Mouse (Mus musculus) kidney, adult 2 months (tissue): Measurements from ENCODE around the gene Gm9999. TPM values are rescaled to one million over a fixed set of nuclear protein-coding genes. Genes with fewer than 3 reads are reported as not detected.
"Not testable (repeated sequence)": the region's sequence is repeated elsewhere in the genome, so short reads cannot be mapped to it uniquely, and the experiment has no call there.

Experiments
- DNase-seq: peaks from one replicate; pipeline ENCODE4 v3.0.0; 2021
- H3K27ac ChIP-seq: fragments of 200-500 bp; 2 replicates; pipeline ENCODE4 v1.5.1; 2012; ENCODE audit warnings: low read depth, low read length, control low read depth, inconsistent platforms; ENCODE audit not compliant: insufficient read depth
- H3K27me3 ChIP-seq: fragments of 200-500 bp; replicated peaks from 2 replicates; pipeline ENCODE4 v1.6.1; 2012; ENCODE audit warnings: mild to moderate bottlenecking, moderate library complexity, low read length, inconsistent platforms; ENCODE audit not compliant: control insufficient read depth, insufficient read depth
- H3K36me3 ChIP-seq: fragments of 200-500 bp; 2 replicates; pipeline ENCODE4 v1.6.1; 2012; ENCODE audit warnings: mild to moderate bottlenecking, moderate library complexity, low read length, inconsistent platforms; ENCODE audit not compliant: control insufficient read depth, insufficient read depth
- H3K4me1 ChIP-seq: fragments of 200-500 bp; 2 replicates; pipeline ENCODE4 v1.6.1; 2011; ENCODE audit warnings: low read length; ENCODE audit not compliant: control insufficient read depth, insufficient read depth
- H3K4me3 ChIP-seq: fragments of 200-500 bp; 2 replicates; pipeline ENCODE4 v1.5.1; 2011; ENCODE audit warnings: mild to moderate bottlenecking, low read depth, low read length, control low read depth; ENCODE audit not compliant: insufficient read depth
- CTCF ChIP-seq: fragments of 200-500 bp; conservative IDR thresholded peaks from 2 replicates; pipeline ENCODE4 v1.5.1; 2011; ENCODE audit warnings: low read depth, mild to moderate bottlenecking, control low read depth, low read length, moderate library complexity, mixed read lengths; ENCODE audit not compliant: insufficient read depth, insufficient read length
- POLR2A ChIP-seq: fragments of 200-500 bp; IDR thresholded peaks from one replicate; pipeline ENCODE4 v1.6.1; 2011; ENCODE audit warnings: low read depth, low read length, control low read depth
- WGBS: fragments of 180-500 bp; shearing (Covaris S2); methylation state at CpG from one replicate; pipeline ENCODE4 v1.1.7; 2018; 5-methylcytosine and 5-hydroxymethylcytosine counted together
- polyA plus RNA-seq: library from polyadenylated mRNA; depleted of rRNA; stranded (reverse); fragments of >200 nt; gene quantifications from 2 replicates; pipeline ENCODE4 v1.2.3, GENCODE M21; 2012

The Gm9999 gene
- polyA plus RNA-seq, 1 experiment, result not detected

- no peak overlapping the region for H3K27ac ChIP-seq
- no peaks in the 10 kb centered on the region; the same call in 1 of the 2 replicates for H3K4me1 ChIP-seq
- no peak overlapping the region for H3K4me3 ChIP-seq
- 63% methylated on average over 5 of the region's 5 CpGs for WGBS
- DNase-seq, result no peak
- no peaks in the 10 kb centered on the region for H3K27me3 ChIP-seq
- TF ChIP-seq POLR2A (no peak), CTCF (no peak)
- no peaks in the 10 kb centered on the region for H3K36me3 ChIP-seq
Observed at GRCm38 (mm10) chr7:47019641-47020040, 36.3 kb downstream of the Gm9999 start.

GRCm38 (mm10) chr7:47020956-47021355, 37.6 kb downstream of the Gm9999 start:
- WGBS, result 29% methylated on average over 8 of the region's 8 CpGs
- no peaks in the 10 kb centered on the region for H3K27me3 ChIP-seq
- H3K4me3 ChIP-seq, result no peak overlapping the region
- no peaks in the 10 kb centered on the region for H3K4me1 ChIP-seq
- no peak for DNase-seq
- no peak overlapping the region for H3K27ac ChIP-seq
- no peaks in the 10 kb centered on the region for H3K36me3 ChIP-seq
- TF ChIP-seq POLR2A (no peak), CTCF (no peak)

- TF ChIP-seq POLR2A (no peak), CTCF (no peak)
- no peaks in the 10 kb centered on the region for H3K27me3 ChIP-seq
- H3K27ac ChIP-seq, result no peak overlapping the region
- no peaks in the 10 kb centered on the region for H3K36me3 ChIP-seq
- no peak overlapping the region for H3K4me3 ChIP-seq
- H3K4me1 ChIP-seq, result no peaks in the 10 kb centered on the region
- 34% methylated on average over 8 of the region's 8 CpGs for WGBS
- DNase-seq, result no peak
Observed at GRCm38 (mm10) chr7:47022482-47022881, 39.1 kb downstream of the Gm9999 start.

- Histone ChIP-seq H3K4me3 (no peak overlapping the region), H3K4me1 (no peaks in the 10 kb centered on the region), H3K27me3 (no peaks in the 10 kb centered on the region), H3K36me3 (no peaks in the 10 kb centered on the region), H3K27ac (no peak overlapping the region)
- 7% methylated on average over 6 of the region's 6 CpGs for WGBS
- DNase-seq, result peak; percentile 86
- no peak for TF ChIP-seq POLR2A
- TF ChIP-seq CTCF, result peak; percentile 95
Observed at GRCm38 (mm10) chr7:47023530-47023929, 40.1 kb downstream of the Gm9999 start.

- no peak for DNase-seq
- Histone ChIP-seq H3K4me3 (no peak overlapping the region), H3K27ac (no peak overlapping the region), H3K36me3 (no peaks in the 10 kb centered on the region), H3K27me3 (no peaks in the 10 kb centered on the region), H3K4me1 (no peaks in the 10 kb centered on the region)
- no peak for TF ChIP-seq POLR2A
- no peak for TF ChIP-seq CTCF
- WGBS, result 87% methylated on average over 7 of the region's 7 CpGs
Observed at GRCm38 (mm10) chr7:47024454-47024853, 41.1 kb downstream of the Gm9999 start.

GRCm38 (mm10) chr7:47025429-47025828, 42.0 kb downstream of the Gm9999 start:
- H3K4me1 ChIP-seq, result no peaks in the 10 kb centered on the region
- 43% methylated on average over 9 of the region's 9 CpGs for WGBS
- no peaks in the 10 kb centered on the region for H3K27me3 ChIP-seq
- peak; percentile 63 for DNase-seq
- H3K36me3 ChIP-seq, result no peaks in the 10 kb centered on the region
- TF ChIP-seq CTCF (no peak), POLR2A (no peak)
- no peak overlapping the region for H3K27ac ChIP-seq
- no peak overlapping the region for H3K4me3 ChIP-seq

- H3K36me3 ChIP-seq, DNase-seq, H3K4me3 ChIP-seq, H3K4me1 ChIP-seq, H3K27me3 ChIP-seq, H3K27ac ChIP-seq: not testable (repeated sequence)
- 81% methylated on average over 3 of the region's 3 CpGs for WGBS
Observed at GRCm38 (mm10) chr7:47026899-47027298, 43.5 kb downstream of the Gm9999 start.

GRCm38 (mm10) chr7:47027520-47027919, 44.1 kb downstream of the Gm9999 start:
- no peak overlapping the region for H3K27ac ChIP-seq

More at GRCm38 (mm10) chr7:47027520-47027919, 44.1 kb downstream of the Gm9999 start:
- no peak for TF ChIP-seq CTCF
- TF ChIP-seq POLR2A, result no peak
- Histone ChIP-seq H3K4me1 (no peaks in the 10 kb centered on the region), H3K4me3 (no peak overlapping the region), H3K27me3 (no peaks in the 10 kb centered on the region), H3K36me3 (no peaks in the 10 kb centered on the region)
- DNase-seq, result no peak
- whole genome bisulfite sequencing, result 83% methylated on average over 1 of the region's 1 CpGs
